Mouse (Mus musculus) megakaryocyte, embryonic 14.5 days (primary cell): ENCODE data around the gene Syndig1l.

Experiments
- FLI1 ChIP-seq: IDR thresholded peaks from 2 replicates; pipeline ENCODE4 v1.6.1; 2012; ENCODE audit warnings: low read length, inconsistent platforms, mixed read lengths
- GATA1 ChIP-seq: IDR thresholded peaks from 3 replicates; pipeline ENCODE4 v1.6.1; 2012; ENCODE audit warnings: mixed read lengths, low read length, inconsistent platforms, borderline replicate concordance

- TF ChIP-seq GATA1 (no peak), FLI1 (no peak)
These were observed 22.6 kb downstream of the Syndig1l start for GRCm38 (mm10) chr12:84676011-84676410.
